Mouse (Mus musculus): ENCODE measurements around the gene Ndc1. TPM values are rescaled to one million over a fixed set of nuclear protein-coding genes. Genes with fewer than 3 reads are reported as not detected.

Gene Ndc1
- 34.2 and 56.8 TPM in 2 replicates for polyA plus RNA-seq (2012; rRNA removed)

DNA sequence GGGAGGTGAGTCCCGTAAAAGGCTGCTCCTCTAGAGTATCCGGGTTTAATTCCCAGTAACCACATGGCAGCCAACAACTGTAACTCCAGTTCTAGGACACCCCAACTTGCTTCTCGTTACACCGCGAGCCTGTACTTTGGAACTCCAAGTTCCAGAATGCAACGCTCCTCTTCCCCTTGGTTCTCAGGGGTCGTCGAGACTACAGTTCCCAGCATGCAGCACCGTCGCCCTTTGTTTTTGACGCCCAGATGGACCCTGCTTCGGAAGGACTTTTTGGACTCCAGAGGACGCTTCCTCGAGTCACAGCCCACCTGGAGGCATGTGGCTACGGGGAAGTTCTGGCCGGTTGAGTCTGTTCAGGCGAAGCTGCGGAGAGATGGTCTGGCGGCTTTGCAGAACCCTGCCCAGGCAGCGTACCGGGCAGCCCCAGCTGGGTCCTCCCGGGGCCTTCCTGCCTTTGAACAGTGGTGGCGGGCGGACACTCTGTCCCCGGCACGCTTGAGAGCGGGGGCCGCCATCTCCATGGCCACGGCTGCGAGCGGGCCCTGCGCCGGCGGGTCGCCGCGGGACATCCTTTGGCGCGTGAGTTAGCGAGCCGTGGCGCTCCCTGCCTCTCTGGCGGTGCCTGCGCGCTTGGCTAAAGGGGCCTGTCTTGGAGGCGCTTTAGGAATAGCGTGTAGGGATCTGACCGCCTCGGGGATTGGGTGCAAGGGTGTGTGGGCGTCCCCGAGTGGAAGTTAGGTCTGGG lies at the start of gene Ndc1:
TSS of gene Ndc1 (plus strand) at position 218 of the 748 bp plus-strand sequence.
- H3K4me3 ChIP-seq (ENCODE audit: control insufficient read depth, insufficient read depth, low read length), result peak within 1 kb of the TSS; percentile 77
- peaks cover 3% of the 10 kb centered on the region; the same call in 1 of the 2 replicates for H3K36me3 ChIP-seq (ENCODE audit: control insufficient read depth, insufficient read depth, low read length)
- peak within 1 kb of the TSS; percentile 20; the same call in 1 of the 2 replicates for H3K27ac ChIP-seq (ENCODE audit: control insufficient read depth, insufficient read depth, low read length)
- peaks cover 5% of the 10 kb centered on the region for H3K4me1 ChIP-seq (replicated peaks; ENCODE audit: control insufficient read depth, insufficient read depth, low read length)
- TF ChIP-seq CTCF (IDR thresholded peaks at IDR 0.05; ENCODE audit: borderline replicate concordance, control insufficient read depth, extremely low read depth, insufficient read depth, low read length, poor library complexity), result no peak
- 0 out of 2 replicates have a peak, but pooled peaks have one; percentile 39 for TF ChIP-seq POLR2A (IDR thresholded peaks at IDR 0.05; ENCODE audit: control insufficient read depth, extremely low read depth, insufficient read depth, low read length, poor library complexity)
- peak; percentile 86 for DNase-seq
- WGBS, result under 1% methylated on average over 51 of the region's 51 CpGs
- no peaks in the 10 kb centered on the region for H3K27me3 ChIP-seq (ENCODE audit: control insufficient read depth, insufficient read depth, low read length)

DNA sequence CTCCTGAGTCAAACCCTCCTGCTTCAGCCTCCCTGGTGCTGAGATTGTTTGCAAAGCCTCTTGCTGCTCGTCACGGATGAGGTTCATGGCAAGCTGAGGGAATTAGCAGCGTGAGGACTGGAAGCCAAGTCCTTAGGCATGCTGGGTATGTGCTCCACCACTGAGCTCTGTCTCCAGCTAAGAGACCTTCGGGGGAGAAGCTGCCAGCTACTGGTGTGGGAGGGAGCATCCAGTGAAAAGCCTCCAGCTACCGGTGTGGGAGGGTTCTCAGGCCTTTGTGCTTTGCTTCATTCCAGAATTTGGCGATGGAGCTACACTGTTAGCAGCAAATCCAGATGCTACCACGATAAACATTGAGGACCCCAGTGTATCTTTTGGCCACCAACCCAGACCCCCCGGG lies 48.9 kb upstream of the Ndc1 start:
- no peak for DNase-seq
- Histone ChIP-seq H3K36me3 (ENCODE audit: control insufficient read depth, insufficient read depth, low read length) (peaks cover 54% of the 10 kb centered on the region), H3K27me3 (ENCODE audit: control insufficient read depth, insufficient read depth, low read length) (no peaks in the 10 kb centered on the region), H3K4me3 (ENCODE audit: control insufficient read depth, insufficient read depth, low read length) (no peak overlapping the region), H3K27ac (ENCODE audit: control insufficient read depth, insufficient read depth, low read length) (no peak overlapping the region), H3K4me1 (replicated peaks; ENCODE audit: control insufficient read depth, insufficient read depth, low read length) (peaks cover 10% of the 10 kb centered on the region)
- 94% methylated on average over 8 of the region's 8 CpGs for WGBS
- TF ChIP-seq CTCF (IDR thresholded peaks at IDR 0.05; ENCODE audit: borderline replicate concordance, control insufficient read depth, extremely low read depth, insufficient read depth, low read length, poor library complexity), result no peak
- TF ChIP-seq POLR2A (IDR thresholded peaks at IDR 0.05; ENCODE audit: control insufficient read depth, extremely low read depth, insufficient read depth, low read length, poor library complexity), result no peak

DNA sequence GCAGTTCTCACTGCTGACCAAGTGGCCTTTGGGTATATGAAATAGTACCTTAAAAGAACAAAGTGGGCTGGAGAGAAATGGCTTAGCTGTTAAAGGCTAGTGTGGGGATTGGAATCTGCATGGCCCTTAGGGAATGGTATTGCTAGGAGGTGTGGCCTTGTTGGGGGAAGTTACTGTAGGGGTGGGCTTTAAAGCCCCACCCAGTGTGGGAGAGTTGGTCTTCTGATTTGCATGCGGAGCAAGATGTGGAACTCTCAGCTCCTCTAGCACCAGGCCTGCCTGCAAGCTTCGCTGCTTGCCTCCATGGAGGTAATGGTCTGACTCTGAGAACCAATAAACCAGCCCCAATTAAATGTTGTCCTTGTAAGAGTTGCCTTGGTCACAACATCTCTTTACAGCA lies 46.5 kb upstream of the Ndc1 start:
- 98% methylated on average over 2 of the region's 2 CpGs for WGBS
- H3K4me1 ChIP-seq (replicated peaks; ENCODE audit: control insufficient read depth, insufficient read depth, low read length), result no peaks in the 10 kb centered on the region
- no peak for DNase-seq
- no peaks in the 10 kb centered on the region for H3K27me3 ChIP-seq (ENCODE audit: control insufficient read depth, insufficient read depth, low read length)
- H3K27ac ChIP-seq (ENCODE audit: control insufficient read depth, insufficient read depth, low read length), result no peak overlapping the region
- peaks cover 68% of the 10 kb centered on the region for H3K36me3 ChIP-seq (ENCODE audit: control insufficient read depth, insufficient read depth, low read length)
- no peak overlapping the region for H3K4me3 ChIP-seq (ENCODE audit: control insufficient read depth, insufficient read depth, low read length)
- TF ChIP-seq POLR2A (IDR thresholded peaks at IDR 0.05; ENCODE audit: control insufficient read depth, extremely low read depth, insufficient read depth, low read length, poor library complexity), result no peak
- TF ChIP-seq CTCF (IDR thresholded peaks at IDR 0.05; ENCODE audit: borderline replicate concordance, control insufficient read depth, extremely low read depth, insufficient read depth, low read length, poor library complexity), result no peak

DNA sequence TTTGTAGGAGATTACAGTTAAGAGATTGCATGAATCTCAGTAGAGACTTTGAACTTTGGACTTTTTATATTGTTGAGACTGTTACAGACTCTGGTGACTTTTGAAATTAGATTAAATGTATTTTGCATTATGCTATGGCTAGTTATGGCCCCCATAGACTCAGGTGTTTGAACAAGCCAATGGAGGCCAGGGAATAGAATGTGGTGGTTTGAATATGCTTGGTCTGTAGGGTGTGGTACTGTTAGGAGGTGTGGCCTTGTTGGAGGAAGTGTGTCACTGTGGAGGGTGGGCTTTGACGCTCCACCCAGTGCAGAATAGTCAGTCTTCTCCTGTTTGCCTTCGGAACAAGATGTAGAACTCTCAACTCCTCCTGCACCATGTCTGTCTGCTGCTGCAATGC lies 44.5 kb upstream of the Ndc1 start:
- Histone ChIP-seq H3K27ac (ENCODE audit: control insufficient read depth, insufficient read depth, low read length) (no peak overlapping the region), H3K36me3 (ENCODE audit: control insufficient read depth, insufficient read depth, low read length) (peaks cover 68% of the 10 kb centered on the region), H3K4me3 (ENCODE audit: control insufficient read depth, insufficient read depth, low read length) (no peak overlapping the region), H3K27me3 (ENCODE audit: control insufficient read depth, insufficient read depth, low read length) (no peaks in the 10 kb centered on the region), H3K4me1 (replicated peaks; ENCODE audit: control insufficient read depth, insufficient read depth, low read length) (no peaks in the 10 kb centered on the region)
- DNase-seq, result no peak
- no peak for TF ChIP-seq POLR2A (IDR thresholded peaks at IDR 0.05; ENCODE audit: control insufficient read depth, extremely low read depth, insufficient read depth, low read length, poor library complexity)
- no peak for TF ChIP-seq CTCF (IDR thresholded peaks at IDR 0.05; ENCODE audit: borderline replicate concordance, control insufficient read depth, extremely low read depth, insufficient read depth, low read length, poor library complexity)
- WGBS, result 95% methylated on average over 2 of the region's 2 CpGs

DNA sequence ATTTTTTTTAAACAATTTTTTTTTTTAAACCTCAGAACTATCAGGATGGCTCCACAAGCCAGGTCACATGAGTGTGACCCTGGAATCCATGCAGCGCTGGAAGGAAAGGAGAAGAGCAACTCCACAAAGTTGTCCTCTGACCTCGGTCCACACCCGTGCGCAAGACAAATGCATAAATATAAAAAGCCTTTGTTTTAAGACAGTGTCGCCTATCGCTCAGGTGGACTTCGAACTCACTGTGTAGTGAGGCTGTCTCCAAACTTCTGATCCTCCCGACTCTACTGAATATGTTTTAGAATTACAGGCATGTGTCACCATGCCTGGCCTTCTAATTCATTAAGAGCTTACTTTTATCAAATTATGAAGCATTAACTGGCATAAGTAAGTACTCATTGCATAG lies 39.1 kb upstream of the Ndc1 start:
- DNase-seq, result no peak
- WGBS, result over 99% methylated on average over 8 of the region's 8 CpGs
- H3K27me3 ChIP-seq (ENCODE audit: control insufficient read depth, insufficient read depth, low read length), result no peaks in the 10 kb centered on the region
- no peaks in the 10 kb centered on the region for H3K4me1 ChIP-seq (replicated peaks; ENCODE audit: control insufficient read depth, insufficient read depth, low read length)
- peaks cover 33% of the 10 kb centered on the region for H3K36me3 ChIP-seq (ENCODE audit: control insufficient read depth, insufficient read depth, low read length)
- TF ChIP-seq CTCF (IDR thresholded peaks at IDR 0.05; ENCODE audit: borderline replicate concordance, control insufficient read depth, extremely low read depth, insufficient read depth, low read length, poor library complexity) (no peak), POLR2A (IDR thresholded peaks at IDR 0.05; ENCODE audit: control insufficient read depth, extremely low read depth, insufficient read depth, low read length, poor library complexity) (no peak)
- H3K27ac ChIP-seq (ENCODE audit: control insufficient read depth, insufficient read depth, low read length), result no peak overlapping the region
- no peak overlapping the region for H3K4me3 ChIP-seq (ENCODE audit: control insufficient read depth, insufficient read depth, low read length)

DNA sequence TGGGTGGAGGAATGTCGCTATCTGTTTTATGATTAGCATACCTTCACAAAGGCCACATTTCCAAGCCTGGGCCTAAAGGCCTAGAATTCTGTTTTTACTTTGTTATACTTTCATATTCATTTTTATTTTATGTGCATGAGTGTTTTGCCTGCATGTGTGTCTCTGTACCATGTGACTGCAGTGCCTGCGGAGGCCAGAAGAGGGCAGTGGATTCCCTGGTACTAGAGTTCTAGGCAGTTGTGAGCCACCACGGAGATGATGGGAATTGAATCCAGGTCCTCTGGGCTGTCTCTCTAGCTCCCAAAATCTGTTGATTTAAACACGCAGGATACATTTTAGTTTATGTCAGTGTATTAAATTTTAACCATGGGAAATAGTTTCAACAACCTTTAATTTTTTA lies 34.1 kb upstream of the Ndc1 start:
- peak; percentile 31 for DNase-seq
- WGBS, result 96% methylated on average over 4 of the region's 4 CpGs
- TF ChIP-seq POLR2A (IDR thresholded peaks at IDR 0.05; ENCODE audit: control insufficient read depth, extremely low read depth, insufficient read depth, low read length, poor library complexity), result no peak
- Histone ChIP-seq H3K27ac (ENCODE audit: control insufficient read depth, insufficient read depth, low read length) (no peak overlapping the region), H3K27me3 (ENCODE audit: control insufficient read depth, insufficient read depth, low read length) (no peaks in the 10 kb centered on the region), H3K4me3 (ENCODE audit: control insufficient read depth, insufficient read depth, low read length) (no peak overlapping the region), H3K36me3 (ENCODE audit: control insufficient read depth, insufficient read depth, low read length) (peaks cover 16% of the 10 kb centered on the region), H3K4me1 (replicated peaks; ENCODE audit: control insufficient read depth, insufficient read depth, low read length) (no peaks in the 10 kb centered on the region; the same call in 1 of the 2 replicates)

Data from thymus, adult 2 months (tissue).